Mouse (Mus musculus) brain, embryonic 14.5 days (tissue): ENCODE results near the gene Auts2. TPM values are rescaled to one million over a fixed set of nuclear protein-coding genes. Genes with fewer than 3 reads are reported as not detected.

Experiments
- DNase-seq: peaks from one replicate; pipeline ENCODE4 v3.0.0-alpha.2; 2011; ENCODE audit warnings: low read depth
- CTCF ChIP-seq: fragments of 200-500 bp; IDR thresholded peaks from 2 replicates; pipeline ENCODE4 v1.5.1; 2012; ENCODE audit warnings: inconsistent platforms, mild to moderate bottlenecking, moderate library complexity, borderline replicate concordance; ENCODE audit not compliant: insufficient read depth, insufficient read length; ENCODE audit errors: extremely low read depth
- POLR2A ChIP-seq: fragments of 200-500 bp; IDR thresholded peaks from 2 replicates; pipeline ENCODE4 v1.6.1; 2012; ENCODE audit warnings: mild to moderate bottlenecking, inconsistent platforms, borderline replicate concordance; ENCODE audit not compliant: poor library complexity, insufficient read depth, insufficient read length, severe bottlenecking; ENCODE audit errors: extremely low read depth
- polyA plus RNA-seq: library from polyadenylated mRNA; depleted of rRNA; stranded (reverse); fragments of >200 nt; gene quantifications from 2 replicates; pipeline ENCODE4 v1.2.3, GENCODE M21; 2012

The Auts2 gene
- polyA plus RNA-seq, 1 experiment = 122 TPM

DNA sequence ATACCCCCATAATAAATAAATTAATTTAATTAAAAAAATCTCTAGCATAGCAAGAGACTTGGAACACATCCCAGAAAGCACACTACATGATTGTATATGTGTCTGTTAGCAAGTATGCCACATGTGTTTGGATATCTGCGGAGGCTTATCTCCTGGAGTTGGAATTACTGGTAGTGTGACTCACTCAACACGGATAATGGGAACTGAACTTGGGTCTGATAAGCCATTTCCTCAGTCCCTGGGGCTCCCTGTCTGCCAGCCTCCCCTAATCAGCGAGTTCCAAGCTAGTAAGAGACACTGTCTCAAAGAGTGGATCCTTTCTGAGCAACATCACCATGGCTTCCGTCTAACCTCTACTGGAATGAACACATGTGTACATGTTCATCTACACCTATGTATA, 1056.6 kb downstream of the Auts2 start:
- DNase-seq = no peak
- TF ChIP-seq POLR2A = no peak
- no peak for TF ChIP-seq CTCF

GRCm38 (mm10) chr5:131475278-131475677, 1067.9 kb downstream of the Auts2 start:
- no peak for TF ChIP-seq POLR2A
- no peak for TF ChIP-seq CTCF
- DNase-seq = no peak

GRCm38 (mm10) chr5:131468609-131469008, 1074.5 kb downstream of the Auts2 start:
- DNase-seq = no peak
- no peak for TF ChIP-seq POLR2A

- no peak for DNase-seq
- TF ChIP-seq CTCF = no peak
- TF ChIP-seq POLR2A = no peak
These were observed 1077.0 kb downstream of the Auts2 start for GRCm38 (mm10) chr5:131466131-131466530.

- peak; percentile 92 for DNase-seq
- TF ChIP-seq CTCF (no peak), POLR2A (no peak)
These were observed 1079.7 kb downstream of the Auts2 start for GRCm38 (mm10) chr5:131463402-131463801.

DNA sequence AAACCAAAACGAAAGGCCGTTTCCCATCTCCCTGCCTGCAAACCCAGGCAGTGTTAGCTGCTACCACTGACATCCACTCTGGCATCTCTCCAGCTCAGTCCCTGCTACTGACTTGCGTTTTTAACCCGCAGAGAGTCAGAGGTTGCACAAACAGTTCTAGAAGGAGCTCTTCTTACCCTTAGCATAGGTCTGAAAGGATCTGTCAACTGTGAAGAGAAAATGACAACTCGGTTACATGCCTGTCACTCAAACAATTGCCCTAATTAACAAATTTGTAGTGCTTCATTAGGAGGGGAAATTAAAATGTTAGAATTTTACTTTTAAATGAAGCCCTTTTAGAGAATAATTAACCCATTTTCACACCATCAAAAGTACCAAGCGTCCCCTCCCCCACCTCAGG, 1083.2 kb downstream of the Auts2 start:
- no peak for TF ChIP-seq POLR2A
- no peak for TF ChIP-seq CTCF
- DNase-seq = peak; percentile 94

GRCm38 (mm10) chr5:131459549-131459948, 1083.6 kb downstream of the Auts2 start:
- TF ChIP-seq CTCF (peak; percentile 45; the same call in 1 of the 2 replicates), POLR2A (no peak)
- DNase-seq = no peak

DNA sequence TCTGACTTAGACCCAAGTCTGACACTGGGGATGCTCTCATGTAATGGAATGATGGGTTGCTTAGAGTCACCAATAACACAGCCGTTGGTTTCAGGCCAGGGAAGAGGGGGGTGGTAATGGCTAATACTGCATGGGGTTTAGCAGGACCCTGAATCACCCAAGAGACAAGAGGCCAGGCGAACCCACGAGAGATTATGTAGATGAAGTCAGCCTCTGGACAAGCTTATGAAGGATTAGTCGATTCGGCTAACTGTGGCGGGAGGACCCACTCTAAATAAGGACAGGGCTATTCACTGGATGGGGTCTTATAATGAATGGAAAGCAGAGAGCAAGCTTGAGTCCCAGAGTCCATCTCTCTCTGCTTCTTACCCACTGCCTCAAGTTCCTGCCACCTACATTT, 1084.4 kb downstream of the Auts2 start:
- DNase-seq = peak; percentile 43
- TF ChIP-seq CTCF (no peak), POLR2A (no peak)

DNA sequence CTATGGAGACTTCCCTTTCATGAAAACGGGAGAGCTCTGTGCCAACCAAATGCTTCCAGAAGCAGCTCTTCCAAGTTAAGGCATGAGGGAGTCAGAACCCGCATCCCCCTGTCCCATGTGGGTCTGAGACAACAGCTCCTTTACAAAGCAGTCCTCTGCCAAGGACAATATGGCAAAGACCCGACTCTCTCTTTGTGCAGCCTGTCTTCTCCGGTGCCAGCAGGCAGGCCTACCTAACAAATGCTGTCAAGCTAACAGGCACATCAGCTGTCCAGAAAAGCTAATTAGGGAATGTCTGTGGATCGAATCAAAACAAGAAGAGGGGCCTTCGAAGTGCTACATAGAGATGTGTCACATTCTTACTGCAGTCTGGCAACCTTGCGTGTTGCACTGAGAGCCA, 1085.1 kb downstream of the Auts2 start:
- peak; percentile 97 for DNase-seq
- no peak for TF ChIP-seq CTCF
- TF ChIP-seq POLR2A = no peak

- DNase-seq = peak; percentile 45
- TF ChIP-seq POLR2A = no peak
- TF ChIP-seq CTCF = no peak
These were observed 1093.8 kb downstream of the Auts2 start for GRCm38 (mm10) chr5:131449181-131449868.

GRCm38 (mm10) chr5:131435239-131435876, 1107.8 kb downstream of the Auts2 start:
- DNase-seq = peak; percentile 82
- no peak for TF ChIP-seq CTCF
- TF ChIP-seq POLR2A = no peak

GRCm38 (mm10) chr5:131433291-131433690, 1109.9 kb downstream of the Auts2 start:
- DNase-seq = no peak
- TF ChIP-seq POLR2A (no peak), CTCF (no peak)
